Mouse (Mus musculus) cerebellum, postnatal 25 days (tissue): Measurements from ENCODE around the gene Aak1.
"Not testable (repeated sequence)": the region's sequence is repeated elsewhere in the genome, so short reads cannot be mapped to it uniquely, and the experiment has no call there.

Experiments
- DNase-seq, 2 experiments: peaks; one replicate each; pipeline ENCODE4 v3.0.0; 2021; ENCODE audit warnings: mixed read lengths in 2 of 2

The Aak1 gene

DNA sequence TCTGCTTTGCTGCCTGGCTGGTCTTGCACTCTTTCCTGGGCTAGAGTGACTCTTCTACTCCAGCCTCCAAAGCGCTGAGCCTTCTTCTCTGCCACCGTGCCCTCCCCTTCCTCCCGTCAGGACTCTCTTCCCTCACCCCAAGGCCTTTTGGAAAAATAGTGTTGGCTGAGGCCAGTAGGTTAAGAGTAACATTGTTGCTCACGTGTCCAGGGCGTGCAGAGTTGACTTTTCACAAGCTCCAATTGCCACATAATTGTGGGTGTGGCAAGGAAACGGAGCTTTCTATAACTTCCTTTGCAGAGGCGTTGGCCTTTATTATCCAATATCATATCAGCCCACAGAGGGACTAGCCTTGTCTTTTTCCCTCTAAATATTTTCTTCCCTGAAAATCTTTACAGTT lies 177.7 kb downstream of the Aak1 start:
- DNase-seq: no peak

DNA sequence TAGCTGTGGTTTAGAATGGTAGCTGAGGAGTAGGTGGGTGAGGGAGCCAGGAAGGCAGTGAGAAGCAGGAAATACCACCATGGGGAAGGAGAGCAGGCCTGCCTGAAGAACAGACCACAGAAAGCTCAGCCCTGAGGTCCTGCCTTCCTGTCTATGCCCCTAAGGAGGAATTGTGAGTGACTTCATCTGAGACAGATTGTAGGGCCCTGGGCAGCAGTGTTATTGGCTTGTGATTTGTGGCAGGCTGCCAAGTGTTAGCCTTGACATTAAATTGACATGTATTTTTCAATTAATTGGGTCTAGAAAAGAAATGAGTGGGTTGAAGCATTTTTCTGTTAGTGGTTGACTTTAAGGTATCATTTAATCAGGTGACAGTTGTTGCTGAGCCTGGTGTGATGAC lies 179.6 kb downstream of the Aak1 start:
- DNase-seq: no peak

DNA sequence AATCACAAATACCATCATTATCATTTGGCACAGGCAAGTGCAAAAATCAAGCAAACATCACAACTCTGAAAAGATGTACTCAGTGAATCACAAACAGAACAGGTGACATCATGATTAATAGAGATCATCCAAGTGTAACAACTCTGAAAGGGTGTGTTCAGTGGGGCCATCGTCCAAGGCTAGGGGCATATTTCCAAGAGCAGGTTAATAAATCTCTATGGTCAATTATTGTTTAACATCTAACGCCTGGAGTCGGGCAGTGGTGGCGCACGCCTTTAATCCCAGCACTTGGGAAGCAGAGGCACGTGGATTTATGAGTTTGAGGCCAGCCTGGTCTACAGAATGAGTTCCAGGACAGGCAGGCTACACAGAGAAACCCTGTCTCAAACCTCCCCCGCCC lies 182.0 kb downstream of the Aak1 start:
- DNase-seq: not testable (repeated sequence)

DNA sequence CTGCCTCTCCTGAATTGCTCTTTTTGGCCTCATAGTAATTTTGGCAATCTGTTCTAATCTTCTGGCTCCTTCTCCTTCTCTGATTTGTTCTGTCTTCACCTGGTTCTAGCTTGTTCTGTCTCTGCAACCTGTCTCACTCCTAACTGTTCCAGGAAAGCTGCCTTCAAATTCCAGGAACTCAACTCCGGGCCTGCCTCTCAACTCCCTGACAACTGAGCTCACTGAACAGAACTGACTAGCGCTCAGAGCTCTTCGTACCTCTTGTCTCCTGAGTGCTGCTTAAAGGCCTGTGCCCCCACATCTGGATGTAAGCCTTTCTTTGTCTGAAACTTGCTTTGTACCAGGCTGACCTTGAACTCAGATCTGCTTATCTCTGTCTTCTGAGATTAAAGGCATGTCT lies 183.1 kb downstream of the Aak1 start:
- no peak for DNase-seq

GRCm38 (mm10) chr6:87034395-87034794 lies 185.1 kb downstream of the Aak1 start:
- DNase-seq: no peak

DNA sequence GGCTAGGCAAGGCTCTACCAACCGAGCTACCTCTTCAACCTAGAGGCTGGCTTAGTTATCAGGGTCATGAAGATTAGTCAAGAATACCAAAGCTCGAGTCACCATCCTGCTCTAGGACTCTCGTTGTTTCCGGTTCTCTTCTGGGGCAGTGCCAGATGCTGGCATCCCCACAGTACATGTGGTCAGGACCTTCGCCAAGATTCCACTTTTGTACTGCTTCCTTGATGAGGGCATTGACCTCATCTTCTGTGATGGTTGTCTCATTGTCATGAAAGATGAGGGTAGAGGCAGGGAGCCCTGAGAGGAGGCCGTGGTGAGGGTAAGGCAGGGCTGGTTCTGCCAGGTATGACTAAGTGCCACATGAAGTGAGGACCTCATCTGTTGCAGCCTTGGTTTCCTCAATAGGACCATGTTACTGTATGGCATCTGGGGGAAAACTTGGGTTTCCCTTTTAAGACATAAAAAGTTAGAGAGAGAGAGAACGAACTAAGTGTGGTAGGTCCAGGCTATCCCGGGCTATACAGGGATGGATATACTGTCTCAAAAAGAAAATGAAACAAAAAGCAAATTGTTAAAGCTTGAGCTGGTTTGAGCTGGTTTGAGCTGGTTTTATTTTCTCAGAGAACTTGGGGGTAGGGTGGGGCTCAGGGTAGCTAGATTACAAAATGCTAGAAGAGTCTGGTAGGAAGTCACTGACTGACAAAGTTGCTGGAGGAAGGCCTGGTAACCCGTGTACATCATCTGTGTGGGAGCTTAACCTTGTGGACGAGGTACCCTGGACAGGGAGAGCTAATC lies 188.7 kb downstream of the Aak1 start:
- no peak for DNase-seq

- DNase-seq: no peak
These were observed 189.8 kb downstream of the Aak1 start for GRCm38 (mm10) chr6:87039161-87039560.

- DNase-seq: no peak
These were observed 191.7 kb downstream of the Aak1 start for GRCm38 (mm10) chr6:87040971-87041370.

GRCm38 (mm10) chr6:87041431-87041830 lies 192.1 kb downstream of the Aak1 start:
- DNase-seq: no peak

DNA sequence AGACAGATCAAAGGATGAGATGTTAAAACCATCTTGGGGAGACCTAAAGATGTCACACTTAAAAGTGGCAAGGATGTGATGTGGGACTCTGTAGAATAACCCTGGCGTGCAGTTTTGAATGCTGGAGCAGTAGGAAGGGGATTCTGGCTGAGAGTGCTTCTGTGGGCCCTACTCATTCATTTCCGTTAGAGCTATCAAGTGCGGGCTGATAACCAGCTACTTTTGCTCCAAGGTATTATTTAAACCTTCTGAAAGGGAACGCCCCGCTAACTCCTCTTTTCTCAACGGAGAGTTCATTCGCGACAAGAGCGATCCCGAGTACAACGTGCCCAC lies 192.7 kb downstream of the Aak1 start:
- DNase-seq: no peak

DNA sequence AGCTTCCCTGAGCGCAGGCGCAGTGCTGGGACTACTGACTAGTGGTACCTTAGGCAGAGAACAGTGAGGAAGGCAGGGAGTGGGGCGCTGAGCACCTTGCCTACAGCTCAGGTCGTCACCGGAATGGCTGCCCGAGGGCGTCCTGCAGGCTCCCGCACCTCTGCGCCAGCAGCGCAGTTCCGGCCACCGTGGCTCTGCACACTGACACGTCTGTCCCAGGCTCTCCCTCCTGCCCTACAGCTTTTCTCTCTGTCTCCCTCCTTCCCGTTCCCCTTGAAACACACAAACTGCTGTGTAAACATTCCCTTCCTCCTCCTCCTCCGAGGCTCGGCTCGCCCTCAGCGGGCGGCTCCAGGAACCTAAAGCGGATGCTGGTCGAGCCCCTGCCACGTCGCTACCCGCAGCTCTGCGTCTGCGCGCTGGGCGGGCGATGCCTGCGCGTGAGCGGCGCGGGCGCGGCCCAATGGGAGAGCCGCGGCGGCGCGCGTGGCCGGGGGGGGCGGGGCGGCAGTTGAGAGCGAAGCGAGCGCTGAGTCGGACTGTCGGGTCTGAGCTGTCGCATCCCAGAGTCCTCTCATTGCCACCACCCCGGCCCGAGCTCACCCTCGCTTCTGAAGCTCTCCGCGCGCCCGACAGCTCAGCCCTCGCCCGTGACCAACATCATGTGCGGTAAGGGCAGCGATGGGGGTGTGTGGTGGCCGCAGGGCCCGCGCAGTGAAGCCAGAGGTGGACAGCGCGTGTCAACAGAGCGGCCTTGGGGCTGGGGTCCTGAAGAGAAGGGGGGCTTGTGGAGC lies 193.2 kb downstream of the Aak1 start, which contains the start of gene Gfpt1:
Gene Gfpt1 (plus strand): TSS at position 510 of the 794 bp plus-strand sequence.
- peak; percentile 97 to 99 for DNase-seq

- DNase-seq: no peak
These were observed 193.8 kb downstream of the Aak1 start for GRCm38 (mm10) chr6:87043131-87043516.

GRCm38 (mm10) chr6:87044895-87045294 lies 195.6 kb downstream of the Aak1 start:
- no peak for DNase-seq

GRCm38 (mm10) chr6:87045507-87045906 lies 196.2 kb downstream of the Aak1 start:
- no peak for DNase-seq

GRCm38 (mm10) chr6:87048712-87049111 lies 199.4 kb downstream of the Aak1 start:
- not testable (repeated sequence) for DNase-seq

GRCm38 (mm10) chr6:87051886-87052425 lies 202.6 kb downstream of the Aak1 start:
- no peak for DNase-seq
